Comparison of ENCODE assay signal across 18 mouse cellular contexts in genomic region chr9:97027361-97027760, GRCm38 (mm10). TPM values are rescaled to one million over a fixed set of nuclear protein-coding genes. Genes with fewer than 3 reads are reported as not detected.
"Had no signal": no experiment of that assay in that cellular context is flagged by ENCODE, and none has a peak within 500 bp of the region (broad histone marks: within the 10 kb centered on the region; RNA-seq: fewer than 3 reads in every experiment).

No protein-coding gene starts in this region.

- H3K9me3 ChIP-seq: neural tube, embryonic 12.5 days; neural tube, embryonic 13.5 days; neural tube, embryonic 15.5 days; stomach, embryonic 15.5 days had no signal

- DNase-seq: retina, postnatal 1 day; right cerebral cortex, adult 18-20 months; right cerebral cortex, postnatal 14 days; right cerebral cortex, postnatal 25 days; right cerebral cortex, postnatal 4 days; spleen, adult 18-20 months; thymus, adult 18-20 months; thymus, adult 2 months; thymus, postnatal 14 days; thymus, postnatal 25 days; thymus, postnatal 36 days; thymus, postnatal 4 days had no signal

- H3K4me1 ChIP-seq: neural tube, embryonic 12.5 days; neural tube, embryonic 13.5 days; neural tube, embryonic 15.5 days; stomach, embryonic 15.5 days had no signal

- H3K27me3 ChIP-seq: neural tube, embryonic 12.5 days; neural tube, embryonic 13.5 days; neural tube, embryonic 15.5 days; stomach, embryonic 15.5 days had no signal

- H3K27ac ChIP-seq: neural tube, embryonic 12.5 days; neural tube, embryonic 13.5 days; neural tube, embryonic 15.5 days; stomach, embryonic 15.5 days; stomach, postnatal 0 days had no signal

- H3K4me3 ChIP-seq: neural tube, embryonic 12.5 days; neural tube, embryonic 13.5 days; neural tube, embryonic 15.5 days; stomach, embryonic 15.5 days had no signal

- H3K4me2 ChIP-seq: neural tube, embryonic 12.5 days; neural tube, embryonic 13.5 days; neural tube, embryonic 15.5 days; stomach, embryonic 15.5 days had no signal

- H3K36me3 ChIP-seq: neural tube, embryonic 12.5 days; neural tube, embryonic 13.5 days; neural tube, embryonic 15.5 days; stomach, embryonic 15.5 days had no signal

- H3K9ac ChIP-seq: neural tube, embryonic 12.5 days; neural tube, embryonic 13.5 days; neural tube, embryonic 15.5 days; stomach, embryonic 15.5 days had no signal

RNA-seq across cellular contexts. Expression of gene Spsb4, which starts 8.7 kb away (rescaled TPM):
- total RNA-seq: neutrophil, adult 5-6 weeks had no signal
